ENCODE assay signal across 13 mouse cellular contexts in genomic region chr12:76380151-76380550, GRCm38 (mm10). TPM values are rescaled to one million over a fixed set of nuclear protein-coding genes. Genes with fewer than 3 reads are reported as not detected.
"Had no signal": no experiment of that assay in that cellular context is flagged by ENCODE, and none has a peak within 500 bp of the region (broad histone marks: within the 10 kb centered on the region; RNA-seq: fewer than 3 reads in every experiment).

No protein-coding gene starts in this region.

- DNase-seq: kidney, postnatal 25 days; lung, embryonic 14.5 days; lung, postnatal 10 days; lung, postnatal 4 days; thymus, postnatal 4 days had no signal

- H3K27ac ChIP-seq: left cerebral cortex, adult 2 months; limb, embryonic 10.5 days; liver, embryonic 12.5 days; midbrain, embryonic 10.5 days; midbrain, embryonic 15.5 days; neural tube, embryonic 12.5 days; stomach, postnatal 0 days had no signal

- H3K36me3 ChIP-seq: midbrain, embryonic 15.5 days had no signal

- H3K4me3 ChIP-seq: left cerebral cortex, adult 2 months; limb, embryonic 10.5 days; liver, embryonic 12.5 days; midbrain, embryonic 10.5 days; midbrain, embryonic 15.5 days; neural tube, embryonic 12.5 days had no signal

- H3K9me3 ChIP-seq: limb, embryonic 10.5 days; liver, embryonic 12.5 days; midbrain, embryonic 10.5 days; midbrain, embryonic 15.5 days; neural tube, embryonic 12.5 days had no signal

- ATAC-seq: liver, embryonic 12.5 days; midbrain, embryonic 15.5 days had no signal

- H3K9ac ChIP-seq: liver, embryonic 12.5 days; lung, embryonic 14.5 days; midbrain, embryonic 15.5 days; neural tube, embryonic 12.5 days had no signal

- H3K27me3 ChIP-seq: liver, embryonic 12.5 days; midbrain, embryonic 15.5 days; neural tube, embryonic 12.5 days had no signal

- H3K4me1 ChIP-seq: midbrain, embryonic 15.5 days; neural tube, embryonic 12.5 days had no signal

- H3K4me2 ChIP-seq: liver, embryonic 12.5 days; lung, embryonic 14.5 days; midbrain, embryonic 15.5 days; neural tube, embryonic 12.5 days had no signal

RNA-seq across cellular contexts. Expression of gene Ppp1r36, which starts 37.2 kb away (rescaled TPM):
- total RNA-seq: neutrophil, adult 5-6 weeks had no signal
